Mouse (Mus musculus) kidney, adult 2 months (tissue): ENCODE results near the gene Ubash3b.

Source experiments
- CTCF ChIP-seq: fragments of 200-500 bp; conservative IDR thresholded peaks from 2 replicates; pipeline ENCODE4 v1.5.1; 2011; ENCODE audit warnings: low read depth, mild to moderate bottlenecking, control low read depth, low read length, moderate library complexity, mixed read lengths; ENCODE audit not compliant: insufficient read depth, insufficient read length
- POLR2A ChIP-seq: fragments of 200-500 bp; IDR thresholded peaks from one replicate; pipeline ENCODE4 v1.6.1; 2011; ENCODE audit warnings: low read depth, low read length, control low read depth

GRCm38 (mm10) chr9:41078198-41078597, 83.3 kb downstream of the Ubash3b start:
- no peak for TF ChIP-seq CTCF
- no peak for TF ChIP-seq POLR2A
